Mouse (Mus musculus) liver, embryonic 11.5 days (tissue): ENCODE data around the gene Nubpl. TPM values are rescaled to one million over a fixed set of nuclear protein-coding genes. Genes with fewer than 3 reads are reported as not detected.

Experiments
- ATAC-seq: fragments of 200-750 bp; cut with Nextera tagmentation; replicated peaks from 2 replicates; pipeline ENCODE4 v1.8.0; 2017; ENCODE audit warnings: moderate number of reproducible peaks, mild to moderate bottlenecking, moderate TSS enrichment, moderate library complexity; ENCODE audit not compliant: low FRiP score
- DNase-seq: peaks from one replicate; pipeline ENCODE4 v3.0.0-alpha.2; 2017; ENCODE audit warnings: low spot score
- H3K27ac ChIP-seq: fragments of 300-500 bp; sonication (generic); 2 replicates; pipeline ENCODE4 v1.5.1; 2014; ENCODE audit warnings: mild to moderate bottlenecking, low read depth, low read length, control low read depth
- H3K27me3 ChIP-seq: fragments of 300-500 bp; sonication (generic); replicated peaks from 2 replicates; pipeline ENCODE4 v1.6.1; 2014; ENCODE audit warnings: low read length, mixed read lengths; ENCODE audit not compliant: control insufficient read depth, insufficient read depth
- H3K36me3 ChIP-seq: fragments of 300-500 bp; sonication (generic); 2 replicates; pipeline ENCODE4 v1.6.1; 2014; ENCODE audit warnings: mild to moderate bottlenecking, low read length, moderate library complexity, mixed read lengths; ENCODE audit not compliant: control insufficient read depth, insufficient read depth
- H3K4me1 ChIP-seq: fragments of 300-500 bp; sonication (generic); replicated peaks from 2 replicates; pipeline ENCODE4 v1.6.1; 2014; ENCODE audit warnings: low read length, mixed read lengths; ENCODE audit not compliant: control insufficient read depth, insufficient read depth
- H3K4me2 ChIP-seq: fragments of 300-500 bp; sonication (generic); 2 replicates; pipeline ENCODE4 v1.6.1; 2014; ENCODE audit warnings: mild to moderate bottlenecking, control low read depth, moderate library complexity
- H3K4me3 ChIP-seq: fragments of 300-500 bp; sonication (generic); 2 replicates; pipeline ENCODE4 v1.5.1; 2014; ENCODE audit warnings: low read depth, low read length, control low read depth
- H3K9ac ChIP-seq: fragments of 300-500 bp; sonication (generic); 2 replicates; pipeline ENCODE4 v1.6.1; 2014; ENCODE audit warnings: low read depth, low read length, control low read depth
- H3K9me3 ChIP-seq: fragments of 300-500 bp; sonication (generic); 2 replicates; pipeline ENCODE4 v1.6.1; 2016; ENCODE audit warnings: low read length, inconsistent platforms, mixed read lengths; ENCODE audit not compliant: control insufficient read depth
- WGBS: fragments of 180-500 bp; shearing (Covaris S2); extraction: QIAGEN DNeasy Blood & Tissue Kit; methylation state at CpG from one replicate; pipeline ENCODE4 v1.1.7; 2014; 5-methylcytosine and 5-hydroxymethylcytosine counted together
- polyA plus RNA-seq: library from polyadenylated mRNA; unstranded; fragments of >200 nt; fragmentation: Nextera tagmentation; extraction: Ambion mirVana; gene quantifications from 2 replicates; pipeline ENCODE4 v1.2.1, GENCODE M21; 2014

Nubpl gene
- polyA plus RNA-seq, 1 experiment from 2014 or later, result 12.4 TPM

GRCm38 (mm10) chr12:52318426-52318825 lies 220.9 kb downstream of the Nubpl start:
- Histone ChIP-seq H3K9ac (no peak overlapping the region), H3K27me3 (no peaks in the 10 kb centered on the region), H3K9me3 (no peaks in the 10 kb centered on the region), H3K4me2 (no peak overlapping the region), H3K4me1 (no peaks in the 10 kb centered on the region), H3K27ac (no peak overlapping the region), H3K4me3 (no peak overlapping the region), H3K36me3 (no peaks in the 10 kb centered on the region)
- DNase-seq (no peak), ATAC-seq (no peak)
- 81% methylated on average over 9 of the region's 9 CpGs for WGBS

DNA sequence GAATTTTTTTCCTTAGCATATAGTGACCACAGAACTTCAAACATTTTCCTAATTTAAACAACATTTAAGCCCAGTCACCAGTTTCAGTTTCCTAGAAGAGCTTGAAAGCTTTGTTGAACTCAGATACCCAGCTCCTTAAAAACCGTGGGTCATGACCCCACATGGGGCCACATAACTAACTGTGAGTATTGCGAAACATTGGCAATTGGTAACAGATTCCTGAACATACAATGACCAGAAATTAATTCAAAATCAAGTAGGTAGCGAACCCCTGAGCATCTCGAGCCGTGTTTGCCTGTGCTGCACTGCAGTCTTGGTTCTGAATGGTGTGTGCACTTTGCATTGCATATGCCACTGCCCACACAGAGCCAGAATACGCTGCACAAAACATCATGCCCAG lies 221.6 kb downstream of the Nubpl start:
- DNase-seq, result no peak
- Histone ChIP-seq H3K9me3 (no peaks in the 10 kb centered on the region), H3K4me1 (no peaks in the 10 kb centered on the region), H3K9ac (no peak overlapping the region), H3K27me3 (no peaks in the 10 kb centered on the region), H3K4me2 (no peak overlapping the region), H3K27ac (no peak overlapping the region), H3K4me3 (no peak overlapping the region), H3K36me3 (no peaks in the 10 kb centered on the region)
- 87% methylated on average over 6 of the region's 6 CpGs for WGBS
- ATAC-seq, result no peak

DNA sequence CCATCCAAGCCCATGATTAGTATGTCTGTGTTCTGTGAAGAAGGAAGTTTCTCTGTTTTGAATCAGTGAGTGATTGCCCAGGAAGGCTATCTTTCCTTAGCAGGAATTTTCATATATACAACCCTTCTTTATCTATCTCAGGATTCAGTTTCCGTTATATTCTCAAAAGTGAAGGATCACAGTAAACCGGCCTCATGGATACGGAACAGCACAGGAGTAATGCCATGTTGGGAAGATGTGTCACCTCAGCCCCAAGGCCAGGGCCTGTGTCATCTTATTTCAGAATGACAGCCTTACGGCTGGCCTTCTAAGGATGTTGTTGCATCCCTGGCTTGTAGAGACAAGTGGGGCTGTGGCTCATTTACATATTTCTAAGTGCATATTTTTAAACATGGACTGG lies 231.0 kb downstream of the Nubpl start:
- no peak overlapping the region for H3K9ac ChIP-seq
- H3K4me3 ChIP-seq, result no peak overlapping the region
- no peak overlapping the region for H3K27ac ChIP-seq
- no peaks in the 10 kb centered on the region for H3K27me3 ChIP-seq
- no peak overlapping the region for H3K4me2 ChIP-seq
- WGBS, result 80% methylated on average over 4 of the region's 4 CpGs
- no peaks in the 10 kb centered on the region for H3K4me1 ChIP-seq
- H3K9me3 ChIP-seq, result no peaks in the 10 kb centered on the region
- H3K36me3 ChIP-seq, result no peaks in the 10 kb centered on the region
- ATAC-seq, result no peak
- no peak for DNase-seq

DNA sequence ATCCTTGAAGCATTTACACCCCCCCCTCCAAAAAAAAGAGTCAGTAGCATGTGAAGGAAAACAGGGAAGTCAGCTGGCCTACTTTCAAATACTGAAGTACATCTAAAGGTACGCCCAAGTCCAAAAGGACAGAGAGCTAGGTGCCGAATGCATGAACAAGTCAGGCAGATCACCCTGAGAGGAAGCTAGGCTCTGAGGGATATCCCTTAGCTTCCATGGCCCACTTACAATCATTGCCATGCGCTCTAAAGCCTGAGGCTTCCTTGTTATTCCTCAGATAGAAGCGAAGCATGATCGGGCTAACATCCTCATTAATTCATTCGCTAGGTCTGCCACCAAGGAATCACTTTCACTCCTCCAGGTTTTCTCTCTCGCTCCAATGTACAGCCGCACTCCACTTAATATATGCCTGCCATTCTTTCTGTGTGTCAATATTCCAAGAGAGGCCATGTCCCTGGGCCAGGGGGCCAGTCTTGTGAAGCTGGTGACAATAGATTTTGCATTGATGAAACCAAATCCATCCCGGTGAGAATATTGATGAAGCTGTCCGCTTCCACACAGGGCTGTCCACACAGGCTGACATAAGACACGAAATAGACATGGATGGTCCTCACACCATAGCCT lies 237.7 kb downstream of the Nubpl start:
- no peak overlapping the region for H3K4me3 ChIP-seq
- H3K27ac ChIP-seq, result no peak overlapping the region
- no peaks in the 10 kb centered on the region for H3K4me1 ChIP-seq
- H3K4me2 ChIP-seq, result no peak overlapping the region
- no peak overlapping the region for H3K9ac ChIP-seq
- WGBS, result 90% methylated on average over 11 of the region's 11 CpGs
- H3K9me3 ChIP-seq, result no peaks in the 10 kb centered on the region
- DNase-seq (no peak), ATAC-seq (no peak)
- H3K36me3 ChIP-seq, result no peaks in the 10 kb centered on the region
- no peaks in the 10 kb centered on the region for H3K27me3 ChIP-seq

- no peaks in the 10 kb centered on the region for H3K27me3 ChIP-seq
- no peaks in the 10 kb centered on the region for H3K9me3 ChIP-seq
- WGBS, result 37% methylated on average over 2 of the region's 2 CpGs
- H3K36me3 ChIP-seq, result no peaks in the 10 kb centered on the region
- no peak overlapping the region for H3K9ac ChIP-seq
- no peaks in the 10 kb centered on the region for H3K4me1 ChIP-seq
- DNase-seq (no peak), ATAC-seq (peak; percentile 76)
- no peak overlapping the region for H3K4me3 ChIP-seq
- no peak overlapping the region for H3K27ac ChIP-seq
- no peak overlapping the region for H3K4me2 ChIP-seq
Measured at GRCm38 (mm10) chr12:52338136-52338753, 240.7 kb downstream of the Nubpl start.

DNA sequence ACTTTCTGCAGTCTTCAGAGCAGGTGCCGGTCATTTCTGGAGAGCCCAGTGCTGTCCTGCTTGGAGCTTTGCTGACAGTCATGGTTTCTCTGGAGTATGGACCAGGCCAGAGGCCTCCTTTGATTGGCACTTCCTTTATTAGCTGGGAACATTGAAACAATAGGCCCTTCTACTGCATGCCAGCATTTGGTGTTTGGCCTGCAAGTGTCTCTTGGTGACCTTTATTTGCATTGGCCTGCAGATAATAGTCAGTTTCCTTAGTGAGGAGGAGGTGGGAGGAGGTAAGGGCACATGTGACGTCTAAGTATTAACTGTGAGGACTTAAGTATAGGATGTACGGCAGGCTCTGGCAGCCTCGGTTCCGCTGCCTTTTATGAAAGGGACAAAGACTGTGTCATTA lies 249.1 kb downstream of the Nubpl start:
- H3K27ac ChIP-seq, result no peak overlapping the region
- no peak overlapping the region for H3K9ac ChIP-seq
- 77% methylated on average over 5 of the region's 5 CpGs for WGBS
- no peak overlapping the region for H3K4me2 ChIP-seq
- H3K4me3 ChIP-seq, result no peak overlapping the region
- no peaks in the 10 kb centered on the region for H3K27me3 ChIP-seq
- H3K9me3 ChIP-seq, result no peaks in the 10 kb centered on the region
- ATAC-seq (no peak), DNase-seq (no peak)
- H3K36me3 ChIP-seq, result no peaks in the 10 kb centered on the region
- H3K4me1 ChIP-seq, result no peaks in the 10 kb centered on the region

DNA sequence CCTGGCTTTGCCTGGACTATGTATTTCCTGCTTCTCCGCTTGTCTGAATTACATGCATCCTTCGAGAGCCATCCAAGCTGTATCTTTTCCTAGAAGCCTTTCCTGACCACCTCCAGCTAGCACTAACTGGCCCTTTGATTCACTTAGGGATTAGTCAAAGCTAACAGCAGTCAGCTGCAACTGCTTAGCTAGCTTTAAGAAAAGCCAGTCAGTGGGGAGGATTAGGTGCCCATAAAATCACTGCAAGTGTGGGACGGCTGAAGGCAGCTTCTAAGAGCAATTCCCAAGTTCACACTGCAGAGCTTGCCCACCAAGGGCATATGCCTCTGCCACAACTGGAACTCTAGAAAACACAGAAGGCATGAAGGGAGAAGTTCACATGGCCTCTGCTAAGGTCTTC lies 252.7 kb downstream of the Nubpl start:
- no peak overlapping the region for H3K4me2 ChIP-seq
- no peak for ATAC-seq
- H3K27ac ChIP-seq, result no peak overlapping the region
- H3K36me3 ChIP-seq, result no peaks in the 10 kb centered on the region
- H3K9ac ChIP-seq, result no peak overlapping the region
- H3K9me3 ChIP-seq, result no peaks in the 10 kb centered on the region
- no peak overlapping the region for H3K4me3 ChIP-seq
- 83% methylated on average over 3 of the region's 3 CpGs for WGBS
- H3K27me3 ChIP-seq, result no peaks in the 10 kb centered on the region
- DNase-seq, result no peak
- no peaks in the 10 kb centered on the region for H3K4me1 ChIP-seq

DNA sequence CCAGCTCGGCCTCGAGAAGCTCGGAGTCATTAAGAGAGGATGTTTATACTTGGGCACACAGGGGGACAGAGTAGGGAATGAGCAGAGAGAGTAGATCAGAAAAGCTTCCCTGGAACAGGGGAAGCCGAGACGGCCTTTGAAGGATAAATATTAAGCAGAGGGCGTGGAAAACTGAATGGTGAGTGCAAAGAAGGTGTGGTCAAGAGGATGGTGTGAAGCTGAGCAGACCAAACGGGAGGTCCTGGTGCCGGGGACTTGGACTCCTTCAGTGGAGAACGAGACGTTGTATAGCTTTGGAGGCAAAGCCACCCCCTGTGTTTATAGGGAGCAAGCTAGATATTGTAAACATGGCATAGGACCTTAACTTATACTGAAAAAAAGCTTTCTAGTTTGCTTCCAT lies 261.9 kb downstream of the Nubpl start:
- Histone ChIP-seq H3K36me3 (no peaks in the 10 kb centered on the region), H3K4me2 (no peak overlapping the region), H3K9me3 (no peaks in the 10 kb centered on the region), H3K9ac (no peak overlapping the region), H3K4me1 (no peaks in the 10 kb centered on the region), H3K27ac (no peak overlapping the region), H3K4me3 (no peak overlapping the region), H3K27me3 (no peaks in the 10 kb centered on the region)
- ATAC-seq, result no peak
- no peak for DNase-seq
- WGBS, result 72% methylated on average over 10 of the region's 10 CpGs

GRCm38 (mm10) chr12:52360136-52360535 lies 262.6 kb downstream of the Nubpl start:
- no peak overlapping the region for H3K4me3 ChIP-seq
- no peaks in the 10 kb centered on the region for H3K9me3 ChIP-seq
- no peak overlapping the region for H3K4me2 ChIP-seq
- DNase-seq (no peak), ATAC-seq (no peak)
- 61% methylated on average over 3 of the region's 3 CpGs for WGBS
- H3K9ac ChIP-seq, result no peak overlapping the region
- no peaks in the 10 kb centered on the region for H3K36me3 ChIP-seq
- no peak overlapping the region for H3K27ac ChIP-seq
- no peaks in the 10 kb centered on the region for H3K27me3 ChIP-seq
- no peaks in the 10 kb centered on the region for H3K4me1 ChIP-seq
